Mouse (Mus musculus) embryonic facial prominence, embryonic 11.5 days (tissue): Measurements from ENCODE around the gene Pdlim5. TPM values are rescaled to one million over a fixed set of nuclear protein-coding genes. Genes with fewer than 3 reads are reported as not detected.

Experiments used
- ATAC-seq: fragments of 200-750 bp; cut with Nextera tagmentation; replicated peaks from 2 replicates; pipeline ENCODE4 v1.8.0; 2017; ENCODE audit warnings: low read depth; ENCODE audit not compliant: insufficient number of reproducible peaks, low FRiP score, low TSS enrichment
- DNase-seq: peaks from one replicate; pipeline ENCODE4 v3.0.0-alpha.2; 2015; ENCODE audit warnings: low spot score
- H3K27ac ChIP-seq: fragments of 300-500 bp; sonication (generic); replicated peaks from 2 replicates; pipeline ENCODE4 v1.5.1; 2014; ENCODE audit warnings: mild to moderate bottlenecking, low read depth, low read length, control low read depth
- H3K27me3 ChIP-seq: fragments of 300-500 bp; sonication (generic); 2 replicates; pipeline ENCODE4 v1.6.1; 2014; ENCODE audit warnings: mild to moderate bottlenecking, low read length, moderate library complexity, mixed read lengths; ENCODE audit not compliant: control insufficient read depth, insufficient read depth
- H3K36me3 ChIP-seq: fragments of 300-500 bp; sonication (generic); replicated peaks from 2 replicates; pipeline ENCODE4 v1.6.1; 2014; ENCODE audit warnings: low read depth, mild to moderate bottlenecking, low read length, moderate library complexity, mixed read lengths; ENCODE audit not compliant: control insufficient read depth, insufficient read depth
- H3K4me1 ChIP-seq: fragments of 300-500 bp; sonication (generic); 2 replicates; pipeline ENCODE4 v1.6.1; 2014; ENCODE audit warnings: low read length, mixed read lengths; ENCODE audit not compliant: control insufficient read depth, insufficient read depth
- H3K4me2 ChIP-seq: fragments of 300-500 bp; sonication (generic); 2 replicates; pipeline ENCODE4 v1.6.1; 2014; ENCODE audit warnings: low read depth, mild to moderate bottlenecking, control low read depth, low read length, moderate library complexity
- H3K4me3 ChIP-seq: fragments of 300-500 bp; sonication (generic); 2 replicates; pipeline ENCODE4 v1.5.1; 2014; ENCODE audit warnings: low read depth, low read length, control low read depth
- H3K9ac ChIP-seq: fragments of 300-500 bp; sonication (generic); replicated peaks from 2 replicates; pipeline ENCODE4 v1.6.1; 2014; ENCODE audit warnings: mild to moderate bottlenecking, control low read depth, low read length
- H3K9me3 ChIP-seq: fragments of 300-500 bp; sonication (generic); replicated peaks from 2 replicates; pipeline ENCODE4 v1.6.1; 2016; ENCODE audit warnings: mild to moderate bottlenecking, low read length, inconsistent platforms, mixed read lengths; ENCODE audit not compliant: control insufficient read depth
- WGBS: fragments of 180-500 bp; shearing (Covaris S2); extraction: QIAGEN DNeasy Blood & Tissue Kit; methylation state at CpG from one replicate; pipeline ENCODE4 v1.1.7; 2014; 5-methylcytosine and 5-hydroxymethylcytosine counted together
- polyA plus RNA-seq: library from polyadenylated mRNA; unstranded; fragments of >200 nt; fragmentation: Nextera tagmentation; extraction: Ambion mirVana; gene quantifications from 2 replicates; pipeline ENCODE4 v1.2.1, GENCODE M21; 2014

The Pdlim5 gene
- polyA plus RNA-seq, 1 experiment from 2014 or later = 19.6 TPM

GRCm38 (mm10) chr3:142276506-142276905 is 119.0 kb downstream of the Pdlim5 start:
- DNase-seq (no peak), ATAC-seq (no peak)
- H3K36me3 ChIP-seq = no peaks in the 10 kb centered on the region
- 75% methylated on average over 3 of the region's 3 CpGs for WGBS
- no peak overlapping the region for H3K4me2 ChIP-seq
- H3K9me3 ChIP-seq = no peaks in the 10 kb centered on the region
- H3K4me3 ChIP-seq = no peak overlapping the region
- no peak overlapping the region for H3K9ac ChIP-seq
- no peaks in the 10 kb centered on the region for H3K27me3 ChIP-seq
- H3K27ac ChIP-seq = no peak overlapping the region
- H3K4me1 ChIP-seq = no peaks in the 10 kb centered on the region; the same call in 1 of the 2 replicates

- H3K9me3 ChIP-seq = no peaks in the 10 kb centered on the region
- no peaks in the 10 kb centered on the region for H3K4me1 ChIP-seq
- no peak overlapping the region for H3K4me2 ChIP-seq
- ATAC-seq (no peak), DNase-seq (peak; percentile 77)
- WGBS = 7% methylated on average over 1 of the region's 1 CpGs
- H3K4me3 ChIP-seq = no peak overlapping the region
- no peaks in the 10 kb centered on the region for H3K27me3 ChIP-seq
- H3K36me3 ChIP-seq = no peaks in the 10 kb centered on the region
- H3K9ac ChIP-seq = no peak overlapping the region
- H3K27ac ChIP-seq = no peak overlapping the region
Measured at GRCm38 (mm10) chr3:142274993-142275392, 120.5 kb downstream of the Pdlim5 start.

- H3K27ac ChIP-seq = no peak overlapping the region
- no peak for DNase-seq
- 80% methylated on average over 3 of the region's 3 CpGs for WGBS
- H3K9me3 ChIP-seq = no peaks in the 10 kb centered on the region
- no peak overlapping the region for H3K9ac ChIP-seq
- no peak overlapping the region for H3K4me2 ChIP-seq
- H3K27me3 ChIP-seq = no peaks in the 10 kb centered on the region
- H3K36me3 ChIP-seq = no peaks in the 10 kb centered on the region
- H3K4me3 ChIP-seq = no peak overlapping the region
- ATAC-seq = no peak
- no peaks in the 10 kb centered on the region for H3K4me1 ChIP-seq
Measured at GRCm38 (mm10) chr3:142274451-142274850, 121.0 kb downstream of the Pdlim5 start.

GRCm38 (mm10) chr3:142273265-142273664 is 122.2 kb downstream of the Pdlim5 start:
- Histone ChIP-seq H3K9me3 (no peaks in the 10 kb centered on the region), H3K36me3 (no peaks in the 10 kb centered on the region), H3K27me3 (no peaks in the 10 kb centered on the region), H3K27ac (no peak overlapping the region), H3K4me2 (no peak overlapping the region), H3K4me1 (no peaks in the 10 kb centered on the region), H3K9ac (no peak overlapping the region), H3K4me3 (no peak overlapping the region)
- ATAC-seq (no peak), DNase-seq (no peak)
- WGBS = 90% methylated on average over 6 of the region's 6 CpGs

GRCm38 (mm10) chr3:142256371-142256770 is 139.1 kb downstream of the Pdlim5 start:
- Histone ChIP-seq H3K27me3 (no peaks in the 10 kb centered on the region), H3K9ac (no peak overlapping the region), H3K36me3 (no peaks in the 10 kb centered on the region), H3K4me2 (no peak overlapping the region), H3K4me1 (no peaks in the 10 kb centered on the region), H3K9me3 (no peaks in the 10 kb centered on the region), H3K27ac (no peak overlapping the region), H3K4me3 (no peak overlapping the region)
- no peak for DNase-seq
- 43% methylated on average over 2 of the region's 2 CpGs for WGBS
- ATAC-seq = no peak

GRCm38 (mm10) chr3:142252086-142252485 is 143.4 kb downstream of the Pdlim5 start:
- Histone ChIP-seq H3K27ac (no peak overlapping the region), H3K9me3 (no peaks in the 10 kb centered on the region), H3K36me3 (no peaks in the 10 kb centered on the region), H3K4me3 (no peak overlapping the region), H3K9ac (no peak overlapping the region), H3K27me3 (no peaks in the 10 kb centered on the region), H3K4me1 (no peaks in the 10 kb centered on the region), H3K4me2 (no peak overlapping the region)
- ATAC-seq = no peak
- no peak for DNase-seq
- 89% methylated on average over 1 of the region's 1 CpGs for WGBS

GRCm38 (mm10) chr3:142249458-142249857 is 146.0 kb downstream of the Pdlim5 start:
- WGBS = 86% methylated on average over 2 of the region's 2 CpGs
- ATAC-seq (no peak), DNase-seq (no peak)
- Histone ChIP-seq H3K27ac (no peak overlapping the region), H3K9me3 (no peaks in the 10 kb centered on the region), H3K4me1 (no peaks in the 10 kb centered on the region), H3K36me3 (no peaks in the 10 kb centered on the region), H3K4me2 (no peak overlapping the region), H3K4me3 (no peak overlapping the region), H3K9ac (no peak overlapping the region), H3K27me3 (no peaks in the 10 kb centered on the region)

- DNase-seq = peak; percentile 40
- Histone ChIP-seq H3K27me3 (no peaks in the 10 kb centered on the region; the same call in 1 of the 2 replicates), H3K4me1 (no peaks in the 10 kb centered on the region), H3K9ac (no peak overlapping the region), H3K36me3 (no peaks in the 10 kb centered on the region), H3K9me3 (no peaks in the 10 kb centered on the region), H3K27ac (no peak overlapping the region), H3K4me2 (no peak overlapping the region), H3K4me3 (no peak overlapping the region)
- ATAC-seq = no peak
- 46% methylated on average over 5 of the region's 5 CpGs for WGBS
Measured at GRCm38 (mm10) chr3:142243263-142243662, 152.2 kb downstream of the Pdlim5 start.
